Mouse (Mus musculus): ENCODE measurements around the gene Rnf220.

DNA sequence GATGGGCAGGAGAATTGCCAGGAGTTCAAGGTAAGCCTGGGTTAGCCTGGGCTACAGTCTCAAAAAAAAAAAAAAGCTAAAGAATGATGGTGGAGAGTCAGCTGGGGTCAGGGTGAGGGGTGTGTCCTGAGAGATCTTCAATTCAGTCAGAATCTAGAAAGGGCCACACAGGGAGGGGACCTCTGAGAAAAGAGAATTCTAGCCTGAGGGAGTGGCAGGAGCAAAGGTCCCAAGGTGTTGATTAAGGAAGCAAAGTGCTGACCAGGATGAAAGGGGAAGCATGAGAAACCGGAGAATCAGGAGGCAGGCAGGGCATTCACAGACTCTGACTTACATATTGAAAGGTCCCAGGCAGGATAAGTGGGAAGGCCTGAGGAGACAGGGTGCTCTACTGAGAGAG, 80.0 kb downstream of the Rnf220 start:
- no peak for TF ChIP-seq CTCF (IDR thresholded peaks at IDR 0.05; ENCODE audit: low read depth, low read length)
- TF ChIP-seq POLR2A (IDR thresholded peaks at IDR 0.05; ENCODE audit: extremely low read depth, insufficient read depth, low read length) = no peak

Measured in liver, adult 2 months (tissue).